ENCODE assay signal across 13 mouse cellular contexts in genomic region chr3:35104884-35105283, GRCm38 (mm10).
"Had no signal": no experiment of that assay in that cellular context is flagged by ENCODE, and none has a peak within 500 bp of the region (broad histone marks: within the 10 kb centered on the region; RNA-seq: fewer than 3 reads in every experiment).

No protein-coding gene starts in this region.

- H3K4me2 ChIP-seq: limb, embryonic 13.5 days; liver, embryonic 11.5 days; liver, embryonic 15.5 days; midbrain, embryonic 12.5 days had no signal

- H3K9me3 ChIP-seq: limb, embryonic 13.5 days; liver, embryonic 15.5 days; midbrain, embryonic 12.5 days had no signal

- DNase-seq: kidney, postnatal 10 days; kidney, postnatal 4 days; left cerebral cortex, postnatal 4 days; lung, adult 2 months; lung, postnatal 36 days; thymus, postnatal 14 days had no signal

- H3K4me1 ChIP-seq: liver, embryonic 15.5 days had no signal

- H3K4me3 ChIP-seq: limb, embryonic 13.5 days; liver, embryonic 15.5 days; midbrain, embryonic 12.5 days; myocyte had no signal

- H3K9ac ChIP-seq: limb, embryonic 13.5 days; liver, embryonic 15.5 days; midbrain, embryonic 12.5 days had no signal

- ATAC-seq: lung, postnatal 0 days had no signal

- H3K36me3 ChIP-seq: limb, embryonic 13.5 days; liver, embryonic 15.5 days; midbrain, embryonic 12.5 days had no signal

- H3K27me3 ChIP-seq: liver, embryonic 15.5 days; midbrain, embryonic 12.5 days had no signal

- H3K27ac ChIP-seq: limb, embryonic 13.5 days; liver, embryonic 15.5 days; midbrain, embryonic 12.5 days; stomach, postnatal 0 days had no signal
